Mouse (Mus musculus): ENCODE measurements around the gene Cwc15. TPM values are rescaled to one million over a fixed set of nuclear protein-coding genes. Genes with fewer than 3 reads are reported as not detected.

Cwc15 gene
- polyA plus RNA-seq, 1 experiment from 2014 or later: 86.3 TPM

DNA sequence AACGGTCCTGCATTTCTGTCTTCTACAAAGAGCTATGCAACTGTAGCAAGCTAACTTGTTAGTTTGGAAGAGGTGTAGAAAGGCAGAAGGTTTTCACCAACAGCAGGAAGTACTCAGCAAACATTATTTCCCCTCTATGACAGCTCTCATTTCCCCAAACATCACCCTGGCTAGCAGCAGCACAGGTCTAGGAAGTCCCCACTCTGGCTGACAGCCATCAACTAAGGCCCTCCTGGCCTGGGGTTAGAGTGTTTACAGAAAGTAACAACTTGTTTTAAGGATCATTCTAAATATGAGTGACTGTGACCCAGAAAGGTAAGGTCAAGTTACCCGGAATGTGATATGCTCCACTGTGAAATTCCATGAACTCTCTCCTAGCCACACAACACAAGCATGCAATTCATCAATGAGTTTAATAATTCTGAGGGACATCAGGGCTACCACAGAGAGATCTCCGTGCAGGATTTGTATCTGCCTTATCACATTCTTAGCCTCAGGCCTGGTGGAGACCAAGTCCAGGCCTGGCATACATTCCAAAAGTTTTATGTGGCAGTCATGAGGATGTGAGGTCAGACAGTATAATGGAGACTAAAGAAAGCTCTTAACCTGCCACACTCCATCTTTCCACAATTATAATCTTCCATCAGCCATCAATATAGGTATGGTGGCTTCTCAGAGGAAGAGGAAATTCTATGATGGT lies 20.7 kb downstream of the Cwc15 start:
- H3K9me3 ChIP-seq (replicated peaks): no peaks in the 10 kb centered on the region
- 44% methylated on average over 3 of the region's 3 CpGs for WGBS (ENCODE audit: insufficient replicate concordance)

GRCm38 (mm10) chr9:14521695-14522094 lies 21.3 kb downstream of the Cwc15 start:
- 29% methylated on average over 2 of the region's 2 CpGs for WGBS (ENCODE audit: insufficient replicate concordance)

More for the DNA sequence above, 20.7 kb downstream of the Cwc15 start:
- no peaks in the 10 kb centered on the region for H3K4me1 ChIP-seq (replicated peaks)
- no peak overlapping the region for H3K4me2 ChIP-seq
- DNase-seq: no peak
- H3K27me3 ChIP-seq: no peaks in the 10 kb centered on the region
- no peak overlapping the region for H3K4me3 ChIP-seq (replicated peaks)
- no peak for ATAC-seq (ENCODE audit: low read depth)
- no peaks in the 10 kb centered on the region for H3K36me3 ChIP-seq
- no peak overlapping the region for H3K27ac ChIP-seq
- no peak overlapping the region for H3K9ac ChIP-seq

DNA sequence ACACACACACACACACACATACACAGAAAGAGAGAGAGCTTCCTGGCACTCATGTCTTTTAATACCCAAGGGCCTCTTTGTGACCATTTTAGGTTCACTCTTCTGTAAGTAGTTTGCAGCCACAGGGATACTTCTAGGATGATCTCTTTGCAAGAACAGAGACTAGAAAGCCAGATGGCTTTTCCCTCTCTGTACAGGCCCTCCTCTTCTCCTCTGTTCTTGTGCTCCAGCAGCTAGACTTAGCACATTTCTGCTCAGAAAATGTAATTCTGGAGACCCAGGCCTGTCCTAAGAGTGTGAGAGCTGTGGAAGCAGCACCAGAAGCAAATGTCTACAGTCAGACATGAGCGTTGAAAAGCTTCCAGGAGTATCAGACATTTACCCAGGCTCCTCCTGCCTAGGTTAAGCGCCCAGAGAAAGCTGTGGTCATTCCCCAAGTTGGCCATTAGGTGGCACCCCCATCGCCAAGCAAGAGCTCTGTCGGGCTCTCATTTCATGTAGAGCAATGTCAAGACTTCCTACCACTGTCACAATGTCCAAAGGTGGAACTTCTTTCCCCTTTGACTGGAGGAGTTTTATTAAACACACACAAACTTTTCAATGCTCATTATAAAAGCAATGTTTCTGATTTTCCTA lies 23.1 kb downstream of the Cwc15 start:
- H3K27ac ChIP-seq: no peak overlapping the region
- 8% methylated on average over 4 of the region's 4 CpGs for WGBS (ENCODE audit: insufficient replicate concordance)
- H3K9me3 ChIP-seq (replicated peaks): no peaks in the 10 kb centered on the region
- no peak overlapping the region for H3K9ac ChIP-seq
- H3K36me3 ChIP-seq: no peaks in the 10 kb centered on the region
- H3K4me3 ChIP-seq (replicated peaks): no peak overlapping the region
- no peaks in the 10 kb centered on the region for H3K27me3 ChIP-seq
- no peaks in the 10 kb centered on the region for H3K4me1 ChIP-seq (replicated peaks)
- DNase-seq (peak; percentile 19), ATAC-seq (ENCODE audit: low read depth) (no peak)
- no peak overlapping the region for H3K4me2 ChIP-seq

More at GRCm38 (mm10) chr9:14521695-14522094, 21.3 kb downstream of the Cwc15 start:
- H3K36me3 ChIP-seq: no peaks in the 10 kb centered on the region
- no peak overlapping the region for H3K9ac ChIP-seq
- no peak overlapping the region for H3K27ac ChIP-seq
- no peaks in the 10 kb centered on the region for H3K4me1 ChIP-seq (replicated peaks)
- H3K27me3 ChIP-seq: no peaks in the 10 kb centered on the region
- H3K4me2 ChIP-seq: no peak overlapping the region
- no peak overlapping the region for H3K4me3 ChIP-seq (replicated peaks)
- no peak for DNase-seq
- ATAC-seq (ENCODE audit: low read depth): no peak
- no peaks in the 10 kb centered on the region for H3K9me3 ChIP-seq (replicated peaks)

DNA sequence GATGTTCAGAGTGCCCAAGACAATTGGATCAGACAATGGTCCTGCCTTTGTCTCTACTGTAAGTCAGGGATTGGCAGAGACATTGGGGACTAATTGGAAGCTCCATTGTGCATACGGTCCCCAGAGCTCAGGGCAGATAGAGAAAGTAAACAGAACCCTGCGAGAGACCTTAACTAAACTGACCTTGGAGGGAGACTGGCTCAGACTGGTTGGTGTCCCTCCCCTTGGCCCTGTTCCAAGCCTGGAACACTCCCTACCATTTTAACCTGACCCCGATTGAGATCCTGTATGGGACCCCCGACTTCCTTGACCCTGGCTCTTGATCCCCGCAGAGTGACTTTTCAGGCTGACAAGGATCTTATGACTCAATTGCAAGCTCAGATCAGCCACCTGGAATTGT lies 29.6 kb downstream of the Cwc15 start:
- Histone ChIP-seq H3K4me3 (replicated peaks) (no peak overlapping the region), H3K9ac (no peak overlapping the region), H3K4me2 (no peak overlapping the region), H3K9me3 (replicated peaks) (no peaks in the 10 kb centered on the region), H3K27me3 (no peaks in the 10 kb centered on the region), H3K27ac (no peak overlapping the region), H3K36me3 (no peaks in the 10 kb centered on the region), H3K4me1 (replicated peaks) (no peaks in the 10 kb centered on the region)
- ATAC-seq (ENCODE audit: low read depth) (peak; percentile 68), DNase-seq (no peak)
- 67% methylated on average over 5 of the region's 5 CpGs for WGBS (ENCODE audit: insufficient replicate concordance)

GRCm38 (mm10) chr9:14532283-14532682 lies 31.9 kb downstream of the Cwc15 start:
- 53% methylated on average over 3 of the region's 3 CpGs for WGBS (ENCODE audit: insufficient replicate concordance)
- no peak overlapping the region for H3K9ac ChIP-seq
- H3K36me3 ChIP-seq: no peaks in the 10 kb centered on the region
- DNase-seq (no peak), ATAC-seq (ENCODE audit: low read depth) (no peak)
- no peaks in the 10 kb centered on the region for H3K9me3 ChIP-seq (replicated peaks)
- no peaks in the 10 kb centered on the region for H3K27me3 ChIP-seq
- no peak overlapping the region for H3K27ac ChIP-seq
- no peak overlapping the region for H3K4me2 ChIP-seq
- H3K4me3 ChIP-seq (replicated peaks): no peak overlapping the region
- no peaks in the 10 kb centered on the region for H3K4me1 ChIP-seq (replicated peaks)

DNA sequence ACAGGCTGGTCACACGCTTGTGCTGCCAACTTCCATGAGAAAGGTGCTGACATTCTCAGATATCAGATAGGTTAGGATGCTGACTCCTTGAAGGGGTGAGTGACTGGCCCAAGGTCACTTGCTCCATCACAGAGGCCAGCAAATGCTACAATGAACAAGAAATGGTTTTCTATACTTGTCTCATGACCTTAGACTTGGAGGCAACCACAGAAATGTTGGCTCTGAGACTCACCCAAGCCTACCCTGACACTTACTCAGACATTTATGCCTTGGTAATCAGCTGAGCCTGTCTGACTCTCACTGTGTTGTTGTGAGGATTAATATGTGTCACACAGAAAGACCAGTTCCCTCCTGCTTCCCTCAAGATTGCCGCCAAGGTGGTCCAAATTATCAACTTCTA lies 33.2 kb downstream of the Cwc15 start:
- Histone ChIP-seq H3K4me2 (no peak overlapping the region), H3K9me3 (replicated peaks) (no peaks in the 10 kb centered on the region), H3K9ac (no peak overlapping the region), H3K4me1 (replicated peaks) (no peaks in the 10 kb centered on the region), H3K27me3 (no peaks in the 10 kb centered on the region), H3K27ac (no peak overlapping the region), H3K36me3 (no peaks in the 10 kb centered on the region), H3K4me3 (replicated peaks) (no peak overlapping the region)
- no peak for DNase-seq
- ATAC-seq (ENCODE audit: low read depth): no peak
- 48% methylated on average over 2 of the region's 2 CpGs for WGBS (ENCODE audit: insufficient replicate concordance)

- H3K36me3 ChIP-seq: no peaks in the 10 kb centered on the region
- WGBS (ENCODE audit: insufficient replicate concordance): 60% methylated on average over 9 of the region's 9 CpGs
- no peak overlapping the region for H3K27ac ChIP-seq
- no peak overlapping the region for H3K4me3 ChIP-seq (replicated peaks)
- no peak overlapping the region for H3K4me2 ChIP-seq
- no peak overlapping the region for H3K9ac ChIP-seq
- H3K4me1 ChIP-seq (replicated peaks): no peaks in the 10 kb centered on the region
- ATAC-seq (ENCODE audit: low read depth) (no peak), DNase-seq (no peak)
- no peaks in the 10 kb centered on the region for H3K9me3 ChIP-seq (replicated peaks)
- no peaks in the 10 kb centered on the region for H3K27me3 ChIP-seq
Measured at GRCm38 (mm10) chr9:14534833-14535456, 34.5 kb downstream of the Cwc15 start.

DNA sequence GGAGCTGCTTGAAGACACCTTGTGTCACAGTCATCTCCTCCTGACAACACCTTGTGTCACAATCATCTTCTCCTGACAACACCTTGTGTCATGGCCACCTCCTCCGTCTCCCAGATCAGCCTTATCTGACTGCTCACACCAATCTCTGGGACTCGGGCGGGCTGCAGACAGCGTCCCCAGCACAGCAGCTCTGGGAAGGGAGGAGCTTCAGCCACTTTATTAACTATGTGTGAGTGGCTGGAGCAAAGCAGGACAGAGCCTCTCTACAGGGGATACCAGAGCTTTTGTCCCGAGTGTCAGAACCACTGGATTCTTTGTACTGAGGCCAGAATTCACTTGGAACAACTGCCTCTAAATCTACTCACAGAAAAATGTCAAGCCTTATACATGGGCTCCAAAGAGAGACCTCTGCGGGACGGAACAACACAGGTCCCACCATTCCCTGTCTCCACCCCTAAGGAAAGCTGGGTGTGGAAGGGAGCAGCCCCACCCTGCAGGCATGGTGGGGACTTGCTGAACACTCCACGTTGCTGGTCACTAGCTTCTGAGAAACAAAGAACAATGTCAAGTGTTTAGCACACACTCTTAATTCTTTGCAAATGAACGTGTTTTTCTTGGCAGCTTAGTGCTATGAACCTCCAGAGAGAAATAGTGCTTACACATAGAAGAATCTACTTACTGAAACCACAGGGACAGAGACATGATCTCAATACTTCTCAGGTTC lies 43.8 kb downstream of the Cwc15 start:
- 44% methylated on average over 9 of the region's 9 CpGs for WGBS (ENCODE audit: insufficient replicate concordance)

DNA sequence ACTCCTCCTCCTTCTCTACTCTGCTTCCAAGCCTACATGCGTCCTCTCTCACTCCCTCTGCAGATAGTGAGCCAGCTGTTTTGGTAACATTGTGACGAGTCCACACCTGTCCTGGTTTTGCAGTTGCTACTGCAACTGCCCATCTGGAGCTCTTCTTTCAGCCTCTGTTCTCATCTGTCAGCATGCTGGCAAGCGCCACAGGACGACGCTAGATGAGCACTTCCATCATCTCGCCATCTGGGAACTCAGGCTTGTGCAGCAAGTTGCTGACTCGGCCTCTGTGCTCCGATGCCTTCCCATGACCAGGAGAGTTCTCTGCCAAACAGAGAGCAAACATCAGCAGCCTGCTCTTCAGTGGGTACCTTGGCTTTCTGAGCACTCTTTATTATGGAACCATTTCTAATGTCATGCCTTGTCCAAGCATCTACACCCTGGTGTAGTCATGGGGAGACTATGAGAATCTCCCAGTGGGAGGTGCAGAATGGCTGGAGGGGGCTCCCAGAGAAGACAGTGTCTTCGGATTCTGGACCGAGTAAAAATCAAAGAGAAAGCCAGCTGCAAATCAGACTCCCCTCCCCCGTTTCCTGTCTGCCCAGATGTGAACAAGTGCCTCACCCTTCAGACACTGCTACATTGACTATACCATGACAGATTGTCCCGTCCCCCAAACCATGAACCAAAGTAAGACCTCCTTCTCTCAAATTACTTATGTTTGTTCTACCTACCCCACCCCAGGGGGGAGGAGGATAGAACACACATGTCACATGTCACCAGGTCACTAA lies 47.4 kb downstream of the Cwc15 start:
- H3K4me3 ChIP-seq (replicated peaks): no peak overlapping the region
- WGBS (ENCODE audit: insufficient replicate concordance): 66% methylated on average over 12 of the region's 12 CpGs
- H3K9ac ChIP-seq: no peak overlapping the region
- no peak overlapping the region for H3K27ac ChIP-seq
- no peaks in the 10 kb centered on the region for H3K9me3 ChIP-seq (replicated peaks)
- no peaks in the 10 kb centered on the region for H3K27me3 ChIP-seq
- H3K4me2 ChIP-seq: no peak overlapping the region
- no peak for ATAC-seq (ENCODE audit: low read depth)
- H3K36me3 ChIP-seq: peaks cover 17% of the 10 kb centered on the region
- DNase-seq: no peak
- H3K4me1 ChIP-seq (replicated peaks): no peaks in the 10 kb centered on the region

More for the DNA sequence above, 43.8 kb downstream of the Cwc15 start:
- Histone ChIP-seq H3K4me1 (replicated peaks) (no peaks in the 10 kb centered on the region), H3K9me3 (replicated peaks) (no peaks in the 10 kb centered on the region), H3K27ac (no peak overlapping the region), H3K4me3 (replicated peaks) (no peak overlapping the region), H3K4me2 (no peak overlapping the region), H3K36me3 (peaks cover 13% of the 10 kb centered on the region; the same call in 1 of the 2 replicates), H3K27me3 (no peaks in the 10 kb centered on the region), H3K9ac (no peak overlapping the region)
- DNase-seq (no peak), ATAC-seq (ENCODE audit: low read depth) (no peak)

- no peak overlapping the region for H3K4me3 ChIP-seq (replicated peaks)
- H3K27me3 ChIP-seq: no peaks in the 10 kb centered on the region
- WGBS (ENCODE audit: insufficient replicate concordance): 62% methylated on average over 11 of the region's 11 CpGs
- no peak overlapping the region for H3K9ac ChIP-seq
- H3K4me2 ChIP-seq: no peak overlapping the region
- no peak overlapping the region for H3K27ac ChIP-seq
- no peaks in the 10 kb centered on the region for H3K4me1 ChIP-seq (replicated peaks)
- ATAC-seq (ENCODE audit: low read depth): no peak
- peaks cover 17% of the 10 kb centered on the region for H3K36me3 ChIP-seq
- no peaks in the 10 kb centered on the region for H3K9me3 ChIP-seq (replicated peaks)
- DNase-seq: no peak
Measured at GRCm38 (mm10) chr9:14548366-14548761, 47.9 kb downstream of the Cwc15 start.

- no peaks in the 10 kb centered on the region for H3K27me3 ChIP-seq
- ATAC-seq (ENCODE audit: low read depth): no peak
- H3K36me3 ChIP-seq: no peaks in the 10 kb centered on the region
- 72% methylated on average over 10 of the region's 10 CpGs for WGBS (ENCODE audit: insufficient replicate concordance)
- H3K4me1 ChIP-seq (replicated peaks): no peaks in the 10 kb centered on the region
- no peak overlapping the region for H3K4me2 ChIP-seq
- no peaks in the 10 kb centered on the region for H3K9me3 ChIP-seq (replicated peaks)
- H3K27ac ChIP-seq: no peak overlapping the region
- no peak for DNase-seq
- H3K4me3 ChIP-seq (replicated peaks): no peak overlapping the region
- H3K9ac ChIP-seq: no peak overlapping the region
Measured at GRCm38 (mm10) chr9:14558332-14558731, 57.9 kb downstream of the Cwc15 start.
